Mouse (Mus musculus): ENCODE measurements around the gene Gm42906.

- TF ChIP-seq GATA1 (IDR thresholded peaks at IDR 0.05; ENCODE audit: low read length) (no peak), TAL1 (IDR thresholded peaks at IDR 0.05; ENCODE audit: low read length) (no peak)
Measured at GRCm38 (mm10) chr5:151426466-151426865, 1.5 kb downstream of the Gm42906 start.
